In the genomic region with DNA sequence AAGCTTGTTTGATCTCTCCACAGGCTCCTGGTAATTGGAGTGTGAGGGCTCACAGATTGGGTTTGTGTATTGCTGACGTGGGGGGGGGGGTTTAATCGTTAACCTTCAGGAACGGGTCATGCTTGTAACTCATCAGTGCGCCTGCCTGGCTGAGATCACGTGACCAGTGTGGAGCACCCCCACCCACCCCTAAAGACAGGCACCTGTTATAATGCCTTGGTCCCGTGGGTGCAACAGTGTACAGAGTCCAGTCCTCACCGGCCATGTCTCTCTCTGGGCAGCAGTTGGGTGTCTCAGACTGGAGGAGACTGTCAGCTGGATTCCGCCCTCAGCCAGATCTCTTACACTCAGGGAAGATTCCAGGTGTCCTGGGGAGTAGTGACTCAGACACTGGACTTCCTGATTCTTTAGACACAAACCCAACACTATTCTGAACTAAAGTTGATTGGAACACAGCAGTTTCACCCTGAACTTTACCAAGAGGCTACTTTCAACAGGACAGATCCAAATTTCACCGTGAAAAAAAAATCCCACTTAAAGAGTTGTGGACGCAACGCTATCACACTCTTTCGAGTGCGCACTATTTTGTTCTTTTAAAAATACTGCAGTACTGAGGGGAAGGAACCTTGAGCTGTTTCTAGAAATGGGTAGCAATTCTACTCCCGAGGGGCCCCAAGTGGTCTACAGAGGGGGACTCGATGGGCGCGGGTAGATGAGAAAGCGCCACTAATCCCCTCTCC, we compare ENCODE assay signal across 8 mouse cellular contexts. TPM values are rescaled to one million over a fixed set of nuclear protein-coding genes. Genes with fewer than 3 reads are reported as not detected.
DNase-seq lines count a peak whose midpoint lies in the region; ATAC-seq and TF ChIP-seq lines count a peak whose summit lies in the region.

No protein-coding gene starts in this region.

- no peak overlapping the region for H3K27ac ChIP-seq in heart, embryonic 12.5 days (ENCODE audit: poor library complexity, severe bottlenecking)
- H3K27ac ChIP-seq in hindbrain, postnatal 0 days: no peak overlapping the region
- 0 out of 2 replicates have a peak overlapping the region, but pooled peaks have one; percentile 25 for H3K27ac ChIP-seq in liver, embryonic 12.5 days
- no peak overlapping the region for H3K27ac ChIP-seq in stomach, postnatal 0 days (replicated peaks)

- no peak for TF ChIP-seq CTCF in hindbrain, postnatal 0 days (IDR thresholded peaks at IDR 0.05; ENCODE audit: low read depth)
- no peak for TF ChIP-seq CTCF in stomach, postnatal 0 days (IDR thresholded peaks at IDR 0.05; ENCODE audit: low read depth)

- H3K36me3 ChIP-seq in heart, embryonic 12.5 days: peaks cover 10% of the 10 kb centered on the region
- H3K36me3 ChIP-seq in hindbrain, postnatal 0 days (ENCODE audit: insufficient read depth, low read length): no peaks in the 10 kb centered on the region
- H3K36me3 ChIP-seq in liver, embryonic 12.5 days: no peaks in the 10 kb centered on the region
- no peaks in the 10 kb centered on the region for H3K36me3 ChIP-seq in stomach, postnatal 0 days (ENCODE audit: control insufficient read depth, insufficient read depth, low read length)

- peak overlapping the region; percentile 80 for H3K9ac ChIP-seq in heart, embryonic 12.5 days
- H3K9ac ChIP-seq in hindbrain, postnatal 0 days (replicated peaks; ENCODE audit: low read length): peak overlapping the region; percentile 74; the same call in 1 of the 2 replicates
- no peak overlapping the region for H3K9ac ChIP-seq in liver, embryonic 12.5 days
- H3K9ac ChIP-seq in stomach, postnatal 0 days (ENCODE audit: low read length): peak overlapping the region; percentile 66; the same call in 1 of the 2 replicates

- 4% methylated on average over 18 of the region's 18 CpGs for WGBS in heart, embryonic 12.5 days
- 1% methylated on average over 18 of the region's 18 CpGs for WGBS in hindbrain, postnatal 0 days
- WGBS in liver, embryonic 12.5 days (ENCODE audit: insufficient replicate concordance): 3% methylated on average over 18 of the region's 18 CpGs
- WGBS in stomach, postnatal 0 days: 6% methylated on average over 18 of the region's 18 CpGs

- H3K9me3 ChIP-seq in heart, embryonic 12.5 days (replicated peaks): no peaks in the 10 kb centered on the region
- no peaks in the 10 kb centered on the region for H3K9me3 ChIP-seq in hindbrain, postnatal 0 days (ENCODE audit: low read length)
- H3K9me3 ChIP-seq in liver, embryonic 12.5 days (replicated peaks): no peaks in the 10 kb centered on the region
- no peaks in the 10 kb centered on the region for H3K9me3 ChIP-seq in stomach, postnatal 0 days (ENCODE audit: control insufficient read depth, low read length)

- peak overlapping the region; percentile 95 for H3K4me2 ChIP-seq in heart, embryonic 12.5 days
- peak overlapping the region; percentile 88 for H3K4me2 ChIP-seq in hindbrain, postnatal 0 days (ENCODE audit: low read depth, low read length)
- H3K4me2 ChIP-seq in liver, embryonic 12.5 days: peak overlapping the region; percentile 61
- H3K4me2 ChIP-seq in stomach, postnatal 0 days (replicated peaks; ENCODE audit: low read depth): peak overlapping the region; percentile 92

- H3K4me1 ChIP-seq in heart, embryonic 12.5 days (replicated peaks): peaks cover 39% of the 10 kb centered on the region
- peaks cover 4% of the 10 kb centered on the region; the same call in 1 of the 2 replicates for H3K4me1 ChIP-seq in hindbrain, postnatal 0 days (ENCODE audit: insufficient read depth, low read length)
- peaks cover 13% of the 10 kb centered on the region; the same call in 1 of the 2 replicates for H3K4me1 ChIP-seq in liver, embryonic 12.5 days
- no peaks in the 10 kb centered on the region for H3K4me1 ChIP-seq in stomach, postnatal 0 days (replicated peaks; ENCODE audit: control insufficient read depth, insufficient read depth)

- H3K27me3 ChIP-seq in heart, embryonic 12.5 days (replicated peaks): peaks cover 70% of the 10 kb centered on the region
- H3K27me3 ChIP-seq in hindbrain, postnatal 0 days (ENCODE audit: insufficient read depth, low read length): peaks cover 18% of the 10 kb centered on the region
- H3K27me3 ChIP-seq in liver, embryonic 12.5 days (replicated peaks): peaks cover 75% of the 10 kb centered on the region
- H3K27me3 ChIP-seq in stomach, postnatal 0 days (ENCODE audit: control insufficient read depth, insufficient read depth, low read length): peaks cover 3% of the 10 kb centered on the region; the same call in 1 of the 2 replicates

- ATAC-seq in heart, embryonic 12.5 days (ENCODE audit: insufficient number of reproducible peaks, low FRiP score): no peak
- no peak for ATAC-seq in hindbrain, postnatal 0 days
- peak; percentile 65 for ATAC-seq in liver, embryonic 12.5 days
- no peak; the same call in 1 of the 2 replicates for ATAC-seq in stomach, postnatal 0 days (ENCODE audit: low FRiP score, low TSS enrichment)

- TF ChIP-seq EP300 in stomach, postnatal 0 days (optimal IDR thresholded peaks at IDR 0.05): no peak

- no peak for DNase-seq in heart, postnatal 36 days
- DNase-seq in embryo, embryonic 10 days (ENCODE audit: low spot score): peak; percentile 18
- no peak for DNase-seq in hindbrain, postnatal 0 days (ENCODE audit: low spot score)
- DNase-seq in stomach, postnatal 0 days (ENCODE audit: low spot score): peak; percentile 46
- no peak for DNase-seq in frontal cortex, postnatal 14 days (ENCODE audit: low spot score in 2 of 2)
- DNase-seq in adrenal gland, postnatal 14 days: no peak

- intact Hi-C loops in heart, postnatal 36 days (cut with DNase I): loop anchor here (10.0 kb wide), 1 partner anchor 368 kb away; no protein-coding TSS in a partner anchor

- peak overlapping the region; percentile 80 for H3K4me3 ChIP-seq in heart, embryonic 12.5 days
- peak overlapping the region; percentile 66 for H3K4me3 ChIP-seq in hindbrain, postnatal 0 days (ENCODE audit: low read length)
- peak overlapping the region; percentile 54 for H3K4me3 ChIP-seq in liver, embryonic 12.5 days
- H3K4me3 ChIP-seq in stomach, postnatal 0 days (ENCODE audit: low read depth, low read length): peak overlapping the region; percentile 61

RNA-seq across cellular contexts. Expression of a gene that starts 1.6 kb away (rescaled TPM):
- 1.7 and 2.4 TPM in 2 replicates for polyA plus RNA-seq in heart, embryonic 12.5 days (2016; fragmentation: Nextera tagmentation; extraction: Ambion mirVana)
- total RNA-seq in heart, postnatal 36 days (2021): 1 to 10 TPM; 1.0 to 1.7 TPM
- 18.6 and 25.3 TPM in 2 replicates for total RNA-seq in hindbrain, postnatal 0 days (2014; rRNA removed)
- polyA plus RNA-seq in hindbrain, postnatal 0 days (2015; fragmentation: Nextera tagmentation; extraction: Ambion mirVana): 2.0 and 2.1 TPM in 2 replicates
- polyA plus RNA-seq in liver, embryonic 12.5 days (2016; fragmentation: Nextera tagmentation; extraction: Ambion mirVana): 0.85 and 1.4 TPM in 2 replicates
- 1.6 and 1.8 TPM in 2 replicates for polyA plus RNA-seq in stomach, postnatal 0 days (2015; fragmentation: Nextera tagmentation; extraction: Ambion mirVana)
- total RNA-seq in adrenal gland, postnatal 14 days (2021): 1.4 and 2.0 TPM in 2 replicates

Comparison
In these comparisons a context has a peak if more than half of its experiments do, and no peak if none do; other contexts are left out.
1. DNase-seq: peak in embryo, embryonic 10 days (single experiment) and stomach, postnatal 0 days (single experiment); none in heart, postnatal 36 days (0 of 2), hindbrain, postnatal 0 days (single experiment), frontal cortex, postnatal 14 days (0 of 2) and adrenal gland, postnatal 14 days (single experiment).
2. Peak in every context shown above with its lines, with median percentiles within 50 percentile points of each other: H3K4me2 ChIP-seq and H3K4me3 ChIP-seq.